Mouse (Mus musculus) liver, embryonic 13.5 days (tissue): ENCODE data around the gene Hoxa2. TPM values are rescaled to one million over a fixed set of nuclear protein-coding genes. Genes with fewer than 3 reads are reported as not detected.
A peak's percentile ranks its signal among the peaks of the same experiment; 100 is the strongest.

Experiments used
- ATAC-seq: fragments of 200-750 bp; cut with Nextera tagmentation; 2 replicates; pipeline ENCODE4 v1.8.0; 2017; ENCODE audit warnings: low read depth, mild to moderate bottlenecking, moderate number of reproducible peaks, moderate library complexity
- DNase-seq: peaks from one replicate; pipeline ENCODE4 v3.0.0; 2022
- H3K27ac ChIP-seq: fragments of 300-500 bp; sonication (generic); 2 replicates; pipeline ENCODE4 v1.5.1; 2015; ENCODE audit warnings: moderate library complexity, mild to moderate bottlenecking, inconsistent platforms
- H3K27me3 ChIP-seq: fragments of 300-500 bp; sonication (generic); 2 replicates; pipeline ENCODE4 v1.6.1; 2015; ENCODE audit warnings: mild to moderate bottlenecking, inconsistent platforms
- H3K36me3 ChIP-seq: fragments of 300-500 bp; sonication (generic); 2 replicates; pipeline ENCODE4 v1.6.1; 2015; ENCODE audit warnings: mild to moderate bottlenecking, inconsistent platforms
- H3K4me1 ChIP-seq: fragments of 300-500 bp; sonication (generic); replicated peaks from 2 replicates; pipeline ENCODE4 v1.6.1; 2015; ENCODE audit warnings: inconsistent platforms
- H3K4me2 ChIP-seq: fragments of 300-500 bp; sonication (generic); 2 replicates; pipeline ENCODE4 v1.6.1; 2015; ENCODE audit warnings: inconsistent platforms, mild to moderate bottlenecking, moderate library complexity
- H3K4me3 ChIP-seq: fragments of 300-500 bp; sonication (generic); replicated peaks from 2 replicates; pipeline ENCODE4 v1.5.1; 2015; ENCODE audit warnings: mild to moderate bottlenecking, inconsistent platforms
- H3K9ac ChIP-seq: fragments of 300-500 bp; sonication (generic); 2 replicates; pipeline ENCODE4 v1.6.1; 2015; ENCODE audit warnings: mild to moderate bottlenecking, inconsistent platforms
- H3K9me3 ChIP-seq: fragments of 300-500 bp; sonication (generic); replicated peaks from 2 replicates; pipeline ENCODE4 v1.6.1; 2016; ENCODE audit warnings: inconsistent platforms
- WGBS: fragments of 180-500 bp; shearing (Covaris S2); methylation state at CpG from one replicate; pipeline ENCODE4 v1.1.7; 2015; ENCODE audit not compliant: insufficient replicate concordance; 5-methylcytosine and 5-hydroxymethylcytosine counted together
- polyA plus RNA-seq: library from polyadenylated mRNA; unstranded; fragments of >200 nt; fragmentation: Nextera tagmentation; extraction: Ambion mirVana; gene quantifications from 2 replicates; pipeline ENCODE4 v1.2.1, GENCODE M21; 2015

Gene Hoxa2
- polyA plus RNA-seq, 1 experiment from 2014 or later, result 0.63 TPM

- DNase-seq (no peak), ATAC-seq (no peak)
- H3K27me3 ChIP-seq, result peaks cover 100% of the 10 kb centered on the region
- no peak overlapping the region for H3K4me2 ChIP-seq
- H3K27ac ChIP-seq, result no peak overlapping the region
- no peak overlapping the region for H3K4me3 ChIP-seq
- H3K36me3 ChIP-seq, result no peaks in the 10 kb centered on the region
- peaks cover 12% of the 10 kb centered on the region; the same call in 1 of the 2 replicates for H3K4me1 ChIP-seq
- H3K9ac ChIP-seq, result no peak overlapping the region
- H3K9me3 ChIP-seq, result no peaks in the 10 kb centered on the region
These were observed 43.0 kb upstream of the Hoxa2 start for GRCm38 (mm10) chr6:52207684-52207976.

GRCm38 (mm10) chr6:52206882-52207683 lies 42.5 kb upstream of the Hoxa2 start:
- ATAC-seq (no peak), DNase-seq (no peak)
- Histone ChIP-seq H3K9ac (no peak overlapping the region), H3K27ac (no peak overlapping the region), H3K36me3 (no peaks in the 10 kb centered on the region), H3K4me2 (no peak overlapping the region), H3K9me3 (no peaks in the 10 kb centered on the region), H3K4me3 (no peak overlapping the region), H3K4me1 (peaks cover 11% of the 10 kb centered on the region; the same call in 1 of the 2 replicates), H3K27me3 (peaks cover 100% of the 10 kb centered on the region)
- 18% methylated on average over 4 of the region's 4 CpGs for WGBS

GRCm38 (mm10) chr6:52205638-52206621 lies 41.3 kb upstream of the Hoxa2 start:
- WGBS, result 10% methylated on average over 55 of the region's 55 CpGs
- peaks cover 8% of the 10 kb centered on the region; the same call in 1 of the 2 replicates for H3K4me1 ChIP-seq
- H3K9me3 ChIP-seq, result no peaks in the 10 kb centered on the region
- ATAC-seq (no peak), DNase-seq (no peak)
- H3K27me3 ChIP-seq, result peaks cover 100% of the 10 kb centered on the region
- no peaks in the 10 kb centered on the region for H3K36me3 ChIP-seq
- H3K9ac ChIP-seq, result no peak overlapping the region
- no peak overlapping the region for H3K4me2 ChIP-seq
- no peak overlapping the region for H3K27ac ChIP-seq
- H3K4me3 ChIP-seq, result no peak overlapping the region

- no peak overlapping the region for H3K4me2 ChIP-seq
- DNase-seq, result no peak
- H3K27ac ChIP-seq, result no peak overlapping the region
- no peak overlapping the region for H3K4me3 ChIP-seq
- no peaks in the 10 kb centered on the region for H3K36me3 ChIP-seq
- ATAC-seq, result no peak
- H3K4me1 ChIP-seq, result peaks cover 8% of the 10 kb centered on the region; the same call in 1 of the 2 replicates
- peaks cover 100% of the 10 kb centered on the region for H3K27me3 ChIP-seq
- no peaks in the 10 kb centered on the region for H3K9me3 ChIP-seq
- WGBS, result 11% methylated on average over 14 of the region's 14 CpGs
- no peak overlapping the region for H3K9ac ChIP-seq
These were observed 40.6 kb upstream of the Hoxa2 start for GRCm38 (mm10) chr6:52205221-52205620.

DNA sequence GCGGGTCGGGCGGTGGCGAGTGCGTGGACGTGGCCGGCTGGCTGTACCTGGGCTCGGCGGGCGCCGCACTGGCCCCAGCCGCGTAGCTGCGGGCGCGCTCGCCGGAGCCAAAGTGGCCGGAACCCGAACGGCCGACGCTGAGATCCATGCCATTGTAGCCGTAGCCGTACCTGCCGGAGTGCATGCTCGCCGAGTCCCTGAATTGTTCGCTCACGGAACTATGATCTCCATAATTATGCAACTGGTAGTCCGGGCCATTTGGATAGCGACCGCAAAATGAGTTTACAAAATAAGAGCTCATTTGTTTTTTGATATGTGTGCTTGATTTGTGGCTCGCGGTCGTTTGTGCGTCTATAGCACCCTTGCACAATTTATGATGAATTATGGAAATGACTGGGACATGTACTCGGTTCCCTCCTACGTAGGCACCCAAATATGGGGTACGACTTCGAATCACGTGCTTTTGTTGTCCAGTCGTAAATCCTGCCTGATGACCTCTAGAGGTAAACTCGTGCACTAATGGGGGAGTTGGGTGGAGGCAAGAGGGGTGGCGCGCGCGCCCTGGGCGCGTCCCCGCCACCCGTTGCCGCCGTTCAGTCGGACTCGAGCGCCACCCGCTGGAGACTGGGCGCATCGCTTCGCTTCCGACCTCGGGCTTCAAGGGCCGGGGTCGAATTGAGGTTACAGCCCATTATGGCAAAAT lies 39.6 kb upstream of the Hoxa2 start, which contains the start of gene Hoxa5:
Gene Hoxa5, minus strand, starts transcription at position 538 of the 703 bp plus-strand sequence.
- H3K36me3 ChIP-seq, result no peaks in the 10 kb centered on the region
- H3K4me3 ChIP-seq, result peak within 1 kb of the TSS; percentile 53
- DNase-seq (no peak), ATAC-seq (no peak)
- H3K4me1 ChIP-seq, result peaks cover 8% of the 10 kb centered on the region; the same call in 1 of the 2 replicates
- H3K27ac ChIP-seq, result no peak within 1 kb of the TSS
- H3K4me2 ChIP-seq, result peak within 1 kb of the TSS; percentile 63
- H3K27me3 ChIP-seq, result peaks cover 100% of the 10 kb centered on the region
- peak within 1 kb of the TSS; percentile 59 for H3K9ac ChIP-seq
- no peaks in the 10 kb centered on the region for H3K9me3 ChIP-seq
- under 1% methylated on average over 65 of the region's 65 CpGs for whole genome bisulfite sequencing

GRCm38 (mm10) chr6:52203371-52204049 lies 38.9 kb upstream of the Hoxa2 start:
- H3K4me1 ChIP-seq, result peaks cover 8% of the 10 kb centered on the region; the same call in 1 of the 2 replicates
- WGBS, result 1% methylated on average over 46 of the region's 46 CpGs
- no peak overlapping the region for H3K27ac ChIP-seq
- no peaks in the 10 kb centered on the region for H3K9me3 ChIP-seq
- H3K4me2 ChIP-seq, result peak overlapping the region; percentile 63
- H3K36me3 ChIP-seq, result no peaks in the 10 kb centered on the region
- no peak for ATAC-seq
- peak overlapping the region; percentile 53 for H3K4me3 ChIP-seq
- DNase-seq, result no peak
- peaks cover 100% of the 10 kb centered on the region for H3K27me3 ChIP-seq
- peak overlapping the region; percentile 59 for H3K9ac ChIP-seq

GRCm38 (mm10) chr6:52203121-52203370 lies 38.4 kb upstream of the Hoxa2 start:
- Histone ChIP-seq H3K4me3 (peak overlapping the region; percentile 53), H3K9me3 (no peaks in the 10 kb centered on the region), H3K4me1 (peaks cover 8% of the 10 kb centered on the region; the same call in 1 of the 2 replicates), H3K27ac (no peak overlapping the region), H3K36me3 (no peaks in the 10 kb centered on the region), H3K9ac (peak overlapping the region; percentile 59; the same call in 1 of the 2 replicates), H3K27me3 (peaks cover 100% of the 10 kb centered on the region), H3K4me2 (peak overlapping the region; percentile 63)
- DNase-seq (no peak), ATAC-seq (no peak)
- WGBS, result under 1% methylated on average over 10 of the region's 10 CpGs

- Histone ChIP-seq H3K36me3 (no peaks in the 10 kb centered on the region), H3K27me3 (peaks cover 100% of the 10 kb centered on the region), H3K4me3 (peak overlapping the region; percentile 53), H3K4me2 (peak overlapping the region; percentile 63), H3K9ac (no peak overlapping the region; the same call in 1 of the 2 replicates), H3K9me3 (no peaks in the 10 kb centered on the region), H3K4me1 (peaks cover 8% of the 10 kb centered on the region; the same call in 1 of the 2 replicates), H3K27ac (no peak overlapping the region)
- ATAC-seq (no peak), DNase-seq (no peak)
- WGBS, result 17% methylated on average over 22 of the region's 22 CpGs
These were observed 37.9 kb upstream of the Hoxa2 start for GRCm38 (mm10) chr6:52202362-52203120.

DNA sequence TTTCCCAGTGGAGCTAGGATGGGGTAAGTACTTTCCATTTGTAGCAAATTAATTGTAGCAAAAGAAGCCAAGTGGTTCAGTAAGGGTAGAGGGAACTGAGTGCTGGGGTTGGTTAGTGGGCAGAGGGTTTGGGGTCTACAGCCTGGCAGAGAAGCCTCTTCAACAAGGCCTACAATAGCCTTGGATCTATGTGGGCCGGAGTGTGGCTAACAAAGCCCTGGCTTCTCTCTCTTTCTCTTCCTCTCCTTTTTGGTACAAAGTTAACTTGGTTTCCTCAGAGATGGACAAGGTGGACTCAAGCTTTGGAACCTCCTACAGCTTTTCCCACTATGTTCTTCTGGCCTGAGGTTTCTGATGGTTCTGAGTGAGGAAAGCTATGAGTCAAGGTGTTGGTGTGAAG lies 36.6 kb upstream of the Hoxa2 start:
- H3K36me3 ChIP-seq, result no peaks in the 10 kb centered on the region
- 67% methylated on average over 1 of the region's 1 CpGs for WGBS
- H3K9ac ChIP-seq, result no peak overlapping the region
- H3K27me3 ChIP-seq, result peaks cover 100% of the 10 kb centered on the region
- DNase-seq, result no peak
- peaks cover 8% of the 10 kb centered on the region; the same call in 1 of the 2 replicates for H3K4me1 ChIP-seq
- ATAC-seq, result no peak
- no peak overlapping the region for H3K4me2 ChIP-seq
- no peaks in the 10 kb centered on the region for H3K9me3 ChIP-seq
- H3K4me3 ChIP-seq, result no peak overlapping the region
- H3K27ac ChIP-seq, result no peak overlapping the region

- DNase-seq (no peak), ATAC-seq (no peak)
- Histone ChIP-seq H3K27ac (no peak overlapping the region), H3K4me1 (peaks cover 8% of the 10 kb centered on the region; the same call in 1 of the 2 replicates), H3K4me2 (no peak overlapping the region), H3K9me3 (no peaks in the 10 kb centered on the region), H3K36me3 (no peaks in the 10 kb centered on the region), H3K27me3 (peaks cover 100% of the 10 kb centered on the region), H3K4me3 (no peak overlapping the region), H3K9ac (no peak overlapping the region)
- 39% methylated on average over 10 of the region's 10 CpGs for WGBS
These were observed 36.2 kb upstream of the Hoxa2 start for GRCm38 (mm10) chr6:52200751-52201250.
